In genomic region chr12:82297196-82297595, GRCm38 (mm10) we compare ENCODE assay signal across 18 mouse cellular contexts.
DNase-seq lines count a peak whose midpoint lies in the region; ATAC-seq and TF ChIP-seq lines count a peak whose summit lies in the region.
"Had no signal": no experiment of that assay in that cellular context is flagged by ENCODE, and none has a peak within 500 bp of the region (broad histone marks: within the 10 kb centered on the region; RNA-seq: fewer than 3 reads in every experiment).

No protein-coding gene starts in this region.

- no peak for TF ChIP-seq POLR2A in liver, adult 2 months (IDR thresholded peaks at IDR 0.05; ENCODE audit: extremely low read depth, insufficient read depth, low read length)

- no peak for TF ChIP-seq EP300 in liver, postnatal 0 days (IDR thresholded peaks at IDR 0.05; ENCODE audit: low read depth)

- TF ChIP-seq CTCF in liver, adult 2 months (IDR thresholded peaks at IDR 0.05; ENCODE audit: low read depth, low read length) = no peak
- TF ChIP-seq CTCF in liver, postnatal 0 days (IDR thresholded peaks at IDR 0.05; ENCODE audit: low read depth) = no peak

- WGBS in kidney, embryonic 14.5 days = 54% methylated on average over 6 of the region's 6 CpGs
- WGBS in liver, adult 2 months = 89% methylated on average over 6 of the region's 6 CpGs
- 72% methylated on average over 6 of the region's 6 CpGs for WGBS in liver, postnatal 0 days (ENCODE audit: insufficient replicate concordance)

- peaks cover 6% of the 10 kb centered on the region; the same call in 1 of the 2 replicates for H3K79me2 ChIP-seq in liver, adult 2 months (ENCODE audit: control insufficient read depth, insufficient read depth, low read length)

- no peaks in the 10 kb centered on the region for H3K27me3 ChIP-seq in kidney, embryonic 14.5 days (ENCODE audit: control insufficient read depth, insufficient read depth, low read length)
- H3K27me3 ChIP-seq in liver, adult 2 months (ENCODE audit: control insufficient read depth, insufficient read depth, low read length) = no peaks in the 10 kb centered on the region
- no peaks in the 10 kb centered on the region for H3K27me3 ChIP-seq in liver, postnatal 0 days (ENCODE audit: insufficient read depth, low read length)
- H3K27me3 ChIP-seq: CH12.LX; embryonic facial prominence, embryonic 12.5 days; heart, embryonic 13.5 days had no signal

- H3K9me3 ChIP-seq in kidney, embryonic 14.5 days (ENCODE audit: control insufficient read depth, low read length) = no peaks in the 10 kb centered on the region
- no peaks in the 10 kb centered on the region for H3K9me3 ChIP-seq in liver, postnatal 0 days (ENCODE audit: low read length)
- H3K9me3 ChIP-seq: embryonic facial prominence, embryonic 12.5 days; heart, embryonic 13.5 days had no signal

- ATAC-seq in kidney, embryonic 14.5 days (ENCODE audit: low FRiP score, low TSS enrichment) = no peak
- ATAC-seq in liver, postnatal 0 days = no peak
- ATAC-seq: forebrain, embryonic 16.5 days; hindbrain, embryonic 16.5 days had no signal

- peak; percentile 58 for DNase-seq in kidney, adult 11 months
- DNase-seq in liver, adult 2 months (ENCODE audit: extremely low read depth, low read depth, low spot score) = peak; percentile 36
- no peak for DNase-seq in liver, postnatal 0 days
- DNase-seq in kidney, adult 9 months = peak; percentile 87
- peak; percentile 65 to 77 for DNase-seq in kidney, postnatal 36 days
- no peak for DNase-seq in layer of hippocampus, adult 11-12 months (ENCODE audit: low spot score)
- DNase-seq: adrenal gland, adult 2 months; cerebellum, adult 11 months; cerebellum, adult 9-10 months; cerebellum, postnatal 25 days; gastrocnemius, postnatal 14 days; heart, postnatal 36 days had no signal

- no peak overlapping the region for H3K4me3 ChIP-seq in kidney, embryonic 14.5 days (ENCODE audit: low read length)
- no peak overlapping the region for H3K4me3 ChIP-seq in liver, adult 2 months (ENCODE audit: insufficient read depth, low read depth, low read length)
- no peak overlapping the region for H3K4me3 ChIP-seq in liver, postnatal 0 days (ENCODE audit: low read depth, low read length)
- H3K4me3 ChIP-seq: embryonic facial prominence, embryonic 12.5 days; heart, embryonic 13.5 days had no signal

- no peak overlapping the region for H3K27ac ChIP-seq in kidney, embryonic 14.5 days (ENCODE audit: low read depth, low read length)
- H3K27ac ChIP-seq in liver, adult 2 months (replicated peaks; ENCODE audit: insufficient read depth, low read depth, low read length) = no peak overlapping the region
- H3K27ac ChIP-seq in liver, postnatal 0 days (ENCODE audit: low read depth) = no peak overlapping the region
- H3K27ac ChIP-seq: embryonic facial prominence, embryonic 12.5 days; heart, embryonic 13.5 days had no signal

- peaks cover 4% of the 10 kb centered on the region; the same call in 1 of the 2 replicates for H3K4me1 ChIP-seq in kidney, embryonic 14.5 days (ENCODE audit: control insufficient read depth, insufficient read depth, low read length)
- H3K4me1 ChIP-seq in liver, adult 2 months (ENCODE audit: control insufficient read depth, insufficient read depth, low read length) = peaks cover 10% of the 10 kb centered on the region
- peaks cover 12% of the 10 kb centered on the region for H3K4me1 ChIP-seq in liver, postnatal 0 days (ENCODE audit: insufficient read depth)
- H3K4me1 ChIP-seq: embryonic facial prominence, embryonic 12.5 days had no signal

- H3K4me2 ChIP-seq in kidney, embryonic 14.5 days (replicated peaks; ENCODE audit: low read depth, low read length) = no peak overlapping the region
- H3K4me2 ChIP-seq in liver, postnatal 0 days (ENCODE audit: low read depth, low read length) = no peak overlapping the region
- H3K4me2 ChIP-seq: embryonic facial prominence, embryonic 12.5 days; heart, embryonic 13.5 days had no signal

- no peaks in the 10 kb centered on the region for H3K36me3 ChIP-seq in kidney, embryonic 14.5 days (ENCODE audit: control insufficient read depth, insufficient read depth, low read length)
- H3K36me3 ChIP-seq in liver, adult 2 months (ENCODE audit: control insufficient read depth, insufficient read depth, low read length) = no peaks in the 10 kb centered on the region
- no peaks in the 10 kb centered on the region for H3K36me3 ChIP-seq in liver, postnatal 0 days (replicated peaks; ENCODE audit: insufficient read depth, low read length)
- H3K36me3 ChIP-seq: embryonic facial prominence, embryonic 12.5 days; heart, embryonic 13.5 days had no signal

- no peak overlapping the region for H3K9ac ChIP-seq in kidney, embryonic 14.5 days (ENCODE audit: low read depth, low read length)
- no peak overlapping the region for H3K9ac ChIP-seq in liver, adult 2 months (ENCODE audit: low read depth, low read length)
- no peak overlapping the region for H3K9ac ChIP-seq in liver, postnatal 0 days (replicated peaks)
- H3K9ac ChIP-seq: embryonic facial prominence, embryonic 12.5 days; heart, embryonic 13.5 days had no signal

Comparison
In these comparisons a context has a peak if more than half of its experiments do, and no peak if none do; other contexts are left out.
1. DNase-seq: peak in kidney, adult 11 months (single experiment), liver, adult 2 months (single experiment), kidney, adult 9 months (single experiment) and kidney, postnatal 36 days (2 of 2); none in liver, postnatal 0 days (single experiment) and layer of hippocampus, adult 11-12 months (single experiment).